Mouse (Mus musculus): ENCODE measurements around the gene Nos1.

GRCm38 (mm10) chr5:117850474-117850873 is 69.6 kb downstream of the Nos1 start:
- TF ChIP-seq CTCF (IDR thresholded peaks at IDR 0.05; ENCODE audit: low read depth) (no peak), EP300 (IDR thresholded peaks at IDR 0.05; ENCODE audit: low read depth) (no peak)
